Comparison of ENCODE assay signal across 11 mouse cellular contexts in genomic region chr11:50233993-50234392, GRCm38 (mm10). TPM values are rescaled to one million over a fixed set of nuclear protein-coding genes. Genes with fewer than 3 reads are reported as not detected.
A peak's percentile ranks its signal among the peaks of the same experiment; 100 is the strongest.
DNase-seq lines count a peak whose midpoint lies in the region; TF ChIP-seq lines count a peak whose summit lies in the region.
"Had no signal": no experiment of that assay in that cellular context is flagged by ENCODE, and none has a peak within 500 bp of the region (broad histone marks: within the 10 kb centered on the region; RNA-seq: fewer than 3 reads in every experiment).

No protein-coding gene starts in this region.

- TF ChIP-seq EP300 in heart, adult 2 months (IDR thresholded peaks at IDR 0.05; ENCODE audit: insufficient read depth, low read depth, low read length), result no peak

- H3K27ac ChIP-seq in heart, adult 2 months, result no peak overlapping the region
- H3K27ac ChIP-seq in spleen, adult 2 months (ENCODE audit: insufficient read depth, low read length), result no peak overlapping the region
- H3K27ac ChIP-seq in bone marrow macrophage, adult 2 months (ENCODE audit: insufficient read depth, low read depth, low read length), result no peak overlapping the region
- H3K27ac ChIP-seq: forebrain, embryonic 10.5 days; limb, embryonic 13.5 days had no signal

- H3K9ac ChIP-seq in heart, adult 2 months (ENCODE audit: low read depth, low read length), result no peak overlapping the region
- H3K9ac ChIP-seq: limb, embryonic 13.5 days had no signal

- DNase-seq in heart, adult 2 months, result no peak
- DNase-seq in heart, adult 18-20 months, result no peak
- no peak for DNase-seq in spleen, adult 2 months (ENCODE audit: low read depth in 1 of 2, low spot score in 2 of 2)
- no peak for DNase-seq in spleen, postnatal 36 days (ENCODE audit: low spot score in 2 of 2)
- no peak for DNase-seq in embryo, embryonic 11 days
- DNase-seq in lung, adult 18-20 months, result no peak
- DNase-seq: gastrocnemius, postnatal 14 days; layer of hippocampus, adult 9-11 months had no signal

- H3K4me3 ChIP-seq in heart, adult 2 months, result no peak overlapping the region
- no peak overlapping the region for H3K4me3 ChIP-seq in spleen, adult 2 months (ENCODE audit: extremely low read depth, insufficient read depth, insufficient read length)
- no peak overlapping the region for H3K4me3 ChIP-seq in bone marrow macrophage, adult 2 months (ENCODE audit: insufficient read depth, low read length)
- H3K4me3 ChIP-seq: forebrain, embryonic 10.5 days; limb, embryonic 13.5 days had no signal

- 83% methylated on average over 11 of the region's 11 CpGs for WGBS in heart, adult 2 months
- WGBS in spleen, adult 2 months, result 95% methylated on average over 11 of the region's 11 CpGs

- TF ChIP-seq POLR2A in heart, adult 2 months (IDR thresholded peaks at IDR 0.05; ENCODE audit: insufficient read depth, low read depth, low read length), result no peak
- no peak for TF ChIP-seq POLR2A in spleen, adult 2 months (IDR thresholded peaks at IDR 0.05; ENCODE audit: low read depth, low read length)
- TF ChIP-seq POLR2A in bone marrow macrophage, adult 2 months (IDR thresholded peaks at IDR 0.05; ENCODE audit: borderline replicate concordance, low read depth, low read length), result no peak

- peak; percentile 46 for TF ChIP-seq CTCF in heart, adult 2 months (IDR thresholded peaks at IDR 0.05)
- TF ChIP-seq CTCF in spleen, adult 2 months (IDR thresholded peaks at IDR 0.05; ENCODE audit: extremely low read depth, insufficient read depth, insufficient read length, insufficient replicate concordance), result peak; percentile 21; the same call in 1 of the 2 replicates
- TF ChIP-seq CTCF in bone marrow macrophage, adult 2 months (IDR thresholded peaks at IDR 0.05; ENCODE audit: low read depth, low read length), result peak; percentile 33; the same call in 1 of the 2 replicates

- H3K27me3 ChIP-seq in heart, adult 2 months (ENCODE audit: control insufficient read depth, insufficient read depth, low read length), result no peaks in the 10 kb centered on the region
- H3K27me3 ChIP-seq in spleen, adult 2 months (ENCODE audit: control insufficient read depth, insufficient read depth, low read length), result no peaks in the 10 kb centered on the region

- H3K36me3 ChIP-seq in heart, adult 2 months (ENCODE audit: control insufficient read depth, insufficient read depth, low read length), result no peaks in the 10 kb centered on the region
- H3K36me3 ChIP-seq in spleen, adult 2 months (ENCODE audit: control insufficient read depth, insufficient read depth, low read length), result peaks cover 2% of the 10 kb centered on the region; the same call in 1 of the 2 replicates

- intact Hi-C loops in heart, adult 2 months (cut with DNase I), result no loop called here

- peaks cover 7% of the 10 kb centered on the region for H3K4me1 ChIP-seq in heart, adult 2 months (ENCODE audit: control insufficient read depth, insufficient read depth, low read length)
- H3K4me1 ChIP-seq in spleen, adult 2 months (ENCODE audit: control insufficient read depth, insufficient read depth, insufficient read length), result peaks cover 4% of the 10 kb centered on the region; the same call in 1 of the 2 replicates
- H3K4me1 ChIP-seq in bone marrow macrophage, adult 2 months (ENCODE audit: control insufficient read depth, insufficient read depth, low read length), result peaks cover 34% of the 10 kb centered on the region

- H3K79me2 ChIP-seq in heart, adult 2 months (replicated peaks; ENCODE audit: control insufficient read depth, insufficient read depth, low read length), result no peaks in the 10 kb centered on the region

RNA-seq across cellular contexts. Expression of gene Ltc4s, which starts 4.4 kb away (rescaled TPM):
- 1 to 10 TPM; 8.8 to 10.0 TPM for total RNA-seq in heart, adult 2 months (2021)
- polyA plus RNA-seq in heart, adult 2 months (2012; rRNA removed), result 16.2 and 18.1 TPM in 2 replicates
- total RNA-seq in heart, adult 18-20 months (2021), result 10 to 100 TPM in 1 of 2 experiments, 1 to 10 TPM in 1; 5.9 to 10.2 TPM
- 44.9 and 53.9 TPM in 2 replicates for polyA plus RNA-seq in spleen, adult 2 months (2012; rRNA removed)
- polyA plus RNA-seq in bone marrow macrophage, adult 2 months (2012; ENCODE audit: insufficient read depth, insufficient read length, missing spikeins), result 13.1 and 18.1 TPM in 2 replicates

RNA-seq across cellular contexts. Expression of gene Mgat4b, which starts 23.3 kb away (rescaled TPM):
- 10 to 100 TPM; 78.6 to 82.0 TPM for total RNA-seq in heart, adult 2 months (2021)
- polyA plus RNA-seq in heart, adult 2 months (2012; rRNA removed), result 53.8 and 56.7 TPM in 2 replicates
- total RNA-seq in heart, adult 18-20 months (2021), result 10 to 100 TPM; 70.3 to 79.9 TPM
- polyA plus RNA-seq in spleen, adult 2 months (2012; rRNA removed), result 32.6 and 41.5 TPM in 2 replicates
- 54.0 and 58.7 TPM in 2 replicates for polyA plus RNA-seq in bone marrow macrophage, adult 2 months (2012; ENCODE audit: insufficient read depth, insufficient read length, missing spikeins)

RNA-seq across cellular contexts. Expression of gene Sqstm1, which starts 23.4 kb away (rescaled TPM):
- 100 to 1,000 TPM; 298 to 421 TPM for total RNA-seq in heart, adult 2 months (2021)
- polyA plus RNA-seq in heart, adult 2 months (2012; rRNA removed), result 200 and 225 TPM in 2 replicates
- 100 to 1,000 TPM; 367 to 455 TPM for total RNA-seq in heart, adult 18-20 months (2021)
- polyA plus RNA-seq in spleen, adult 2 months (2012; rRNA removed), result 113 and 117 TPM in 2 replicates
- polyA plus RNA-seq in bone marrow macrophage, adult 2 months (2012; ENCODE audit: insufficient read depth, insufficient read length, missing spikeins), result 560 and 577 TPM in 2 replicates

RNA-seq across cellular contexts. Expression of gene Maml1, which starts 58.1 kb away (rescaled TPM):
- 10 to 100 TPM in 1 of 2 experiments, 1 to 10 TPM in 1; 9.7 to 10.7 TPM for total RNA-seq in heart, adult 2 months (2021)
- 6.6 and 7.4 TPM in 2 replicates for polyA plus RNA-seq in heart, adult 2 months (2012; rRNA removed)
- 1 to 10 TPM; 8.8 to 9.6 TPM for total RNA-seq in heart, adult 18-20 months (2021)
- polyA plus RNA-seq in spleen, adult 2 months (2012; rRNA removed), result 15.0 and 19.3 TPM in 2 replicates
- polyA plus RNA-seq in bone marrow macrophage, adult 2 months (2012; ENCODE audit: insufficient read depth, insufficient read length, missing spikeins), result 13.9 and 16.3 TPM in 2 replicates

RNA-seq across cellular contexts. Expression of gene Mrnip, which starts 59.7 kb away (rescaled TPM):
- 1 to 10 TPM; 1.6 to 1.8 TPM for total RNA-seq in heart, adult 2 months (2021)
- polyA plus RNA-seq in heart, adult 2 months (2012; rRNA removed), result 3.0 and 3.5 TPM in 2 replicates
- 1 to 10 TPM; 2.4 to 3.0 TPM for total RNA-seq in heart, adult 18-20 months (2021)
- polyA plus RNA-seq in spleen, adult 2 months (2012; rRNA removed), result 2.4 and 3.5 TPM in 2 replicates
- 3.3 and 3.6 TPM in 2 replicates for polyA plus RNA-seq in bone marrow macrophage, adult 2 months (2012; ENCODE audit: insufficient read depth, insufficient read length, missing spikeins)
